In genomic region chr6:100483084-100483810, GRCm38 (mm10) we compare ENCODE assay signal across 9 mouse cellular contexts.
A peak's percentile ranks its signal among the peaks of the same experiment; 100 is the strongest.
DNase-seq lines count a peak whose midpoint lies in the region; ATAC-seq and TF ChIP-seq lines count a peak whose summit lies in the region.
"Had no signal": no experiment of that assay in that cellular context is flagged by ENCODE, and none has a peak within 500 bp of the region (broad histone marks: within the 10 kb centered on the region; RNA-seq: fewer than 3 reads in every experiment).

No protein-coding gene starts in this region.

- H3K27ac ChIP-seq in heart, embryonic 11.5 days (ENCODE audit: low read depth, low read length), result no peak overlapping the region
- no peak overlapping the region for H3K27ac ChIP-seq in CH12.LX (ENCODE audit: insufficient read depth, low read depth)
- peak overlapping the region; percentile 51; the same call in 1 of the 2 replicates for H3K27ac ChIP-seq in embryonic facial prominence, embryonic 10.5 days (replicated peaks)
- H3K27ac ChIP-seq in limb, embryonic 14.5 days (replicated peaks; ENCODE audit: low read depth, low read length), result no peak overlapping the region

- dilution Hi-C loops in CH12.LX (cut with MboI; ENCODE audit: extremely low pct_ligation_motif_present, extremely low pct_unique_long_range_greater_than_20kb, low sequenced_read_pairs), result no loop called here

- peak overlapping the region; percentile 15; the same call in 1 of the 2 replicates for H3K4me3 ChIP-seq in heart, embryonic 11.5 days (ENCODE audit: low read depth, low read length)
- H3K4me3 ChIP-seq in CH12.LX (replicated peaks in 1 of 3; ENCODE audit: low read depth in 2 of 3, low read length in 2 of 3, poor library complexity in 1 of 3), result no peak overlapping the region
- H3K4me3 ChIP-seq in embryonic facial prominence, embryonic 10.5 days, result 0 out of 2 replicates have a peak overlapping the region, but pooled peaks have one; percentile 6
- H3K4me3 ChIP-seq in limb, embryonic 14.5 days (replicated peaks; ENCODE audit: low read length), result no peak overlapping the region

- WGBS in heart, embryonic 11.5 days (ENCODE audit: insufficient replicate concordance), result 2% methylated on average over 14 of the region's 14 CpGs
- WGBS in embryonic facial prominence, embryonic 10.5 days, result 14% methylated on average over 14 of the region's 14 CpGs
- WGBS in limb, embryonic 14.5 days, result 3% methylated on average over 14 of the region's 14 CpGs

- TF ChIP-seq RAD21 in CH12.LX (IDR thresholded peaks at IDR 0.05; ENCODE audit: low read depth, low read length), result no peak

- TF ChIP-seq EP300 in CH12.LX (IDR thresholded peaks at IDR 0.05; ENCODE audit: low read length), result peak; percentile 67

- no peak overlapping the region for H3K9ac ChIP-seq in heart, embryonic 11.5 days (ENCODE audit: low read depth, low read length)
- H3K9ac ChIP-seq in CH12.LX (ENCODE audit: insufficient read depth, low read depth), result no peak overlapping the region
- no peak overlapping the region for H3K9ac ChIP-seq in limb, embryonic 14.5 days (ENCODE audit: low read depth, low read length, severe bottlenecking)

- peaks cover 4% of the 10 kb centered on the region for H3K9me3 ChIP-seq in heart, embryonic 11.5 days (replicated peaks; ENCODE audit: control insufficient read depth, low read length)
- peaks cover 11% of the 10 kb centered on the region for H3K9me3 ChIP-seq in CH12.LX (replicated peaks; ENCODE audit: low read length)
- H3K9me3 ChIP-seq in embryonic facial prominence, embryonic 10.5 days, result peaks cover 15% of the 10 kb centered on the region; the same call in 1 of the 2 replicates
- H3K9me3 ChIP-seq in limb, embryonic 14.5 days (ENCODE audit: control insufficient read depth, low read length), result peaks cover 11% of the 10 kb centered on the region; the same call in 1 of the 2 replicates

- no peak for ATAC-seq in heart, embryonic 11.5 days (replicated peaks; ENCODE audit: insufficient number of reproducible peaks, low FRiP score, low TSS enrichment)
- 0 out of 2 replicates have a peak, but pooled peaks have one; percentile 47 for ATAC-seq in limb, embryonic 14.5 days (ENCODE audit: low FRiP score, low read depth)

- TF ChIP-seq POLR2A in CH12.LX (IDR thresholded peaks at IDR 0.05; ENCODE audit: low read depth, low read length), result no peak
- no peak for TF ChIP-seq POLR2A in limb, embryonic 14.5 days (IDR thresholded peaks at IDR 0.05; ENCODE audit: borderline replicate concordance, extremely low read depth, insufficient read depth, insufficient read length)

- no peaks in the 10 kb centered on the region for H3K27me3 ChIP-seq in heart, embryonic 11.5 days (ENCODE audit: control insufficient read depth, insufficient read depth, low read length)
- peaks cover 2% of the 10 kb centered on the region for H3K27me3 ChIP-seq in CH12.LX (replicated peaks)
- H3K27me3 ChIP-seq in embryonic facial prominence, embryonic 10.5 days (replicated peaks; ENCODE audit: low read depth, poor library complexity, severe bottlenecking), result peaks cover 45% of the 10 kb centered on the region
- H3K27me3 ChIP-seq in limb, embryonic 14.5 days (ENCODE audit: control insufficient read depth, insufficient read depth, low read length), result no peaks in the 10 kb centered on the region

- no peaks in the 10 kb centered on the region for H3K36me3 ChIP-seq in heart, embryonic 11.5 days (ENCODE audit: control insufficient read depth, insufficient read depth, low read length)
- H3K36me3 ChIP-seq in CH12.LX (replicated peaks in 1 of 2; ENCODE audit: control insufficient read depth in 1 of 2, insufficient read depth in 1 of 2, low read length in 1 of 2), result no peaks in the 10 kb centered on the region
- H3K36me3 ChIP-seq in embryonic facial prominence, embryonic 10.5 days (replicated peaks), result no peaks in the 10 kb centered on the region
- H3K36me3 ChIP-seq in limb, embryonic 14.5 days (ENCODE audit: control insufficient read depth, insufficient read depth, low read length), result no peaks in the 10 kb centered on the region
- H3K36me3 ChIP-seq: G1E had no signal

- no peak for TF ChIP-seq CTCF in CH12.LX (conservative IDR thresholded peaks at IDR 0.05 in 1 of 2, IDR thresholded peaks at IDR 0.05 in 1 of 2; ENCODE audit: low read depth in 2 of 2, low read length in 2 of 2)

- peaks cover 29% of the 10 kb centered on the region for H3K4me1 ChIP-seq in heart, embryonic 11.5 days (ENCODE audit: control insufficient read depth, insufficient read depth, low read length)
- H3K4me1 ChIP-seq in CH12.LX (ENCODE audit: control insufficient read depth in 1 of 2, insufficient read depth in 2 of 2), result peaks cover 36 to 55% of the 10 kb centered on the region in 2 experiments
- H3K4me1 ChIP-seq in embryonic facial prominence, embryonic 10.5 days, result peaks cover 27% of the 10 kb centered on the region
- peaks cover 13% of the 10 kb centered on the region for H3K4me1 ChIP-seq in limb, embryonic 14.5 days (ENCODE audit: control insufficient read depth, insufficient read depth, low read length)

- H3K79me2 ChIP-seq in CH12.LX (replicated peaks; ENCODE audit: control insufficient read depth, extremely low read depth, insufficient read depth, poor library complexity, severe bottlenecking), result no peaks in the 10 kb centered on the region

- peak overlapping the region; percentile 57 for H3K4me2 ChIP-seq in heart, embryonic 11.5 days
- H3K4me2 ChIP-seq in CH12.LX (ENCODE audit: insufficient read depth, low read depth, poor library complexity, severe bottlenecking), result peak overlapping the region; percentile 68
- H3K4me2 ChIP-seq in limb, embryonic 14.5 days (replicated peaks; ENCODE audit: low read depth, low read length, severe bottlenecking), result no peak overlapping the region; the same call in 1 of the 2 replicates

- in situ Hi-C loops in CH12.LX (cut with MboI; ENCODE audit: low pct_ligation_motif_present, low pct_unique_long_range_greater_than_20kb, low sequenced_read_pairs), result no loop called here

- intact Hi-C loops in heart, postnatal 36 days (cut with DNase I), result no loop called here

- no peak for DNase-seq in heart, postnatal 36 days
- DNase-seq in CH12.LX (ENCODE audit: extremely low read depth), result peak; percentile 49
- DNase-seq in embryonic facial prominence, embryonic 10.5 days (ENCODE audit: low spot score), result peak; percentile 34
- DNase-seq in limb, embryonic 14.5 days (ENCODE audit: low spot score), result peak; percentile 59
- no peak for DNase-seq in c-Kit-positive CD71-positive TER-119-positive erythroid progenitor cells, embryonic 14.5 days (ENCODE audit: low spot score)
- DNase-seq in layer of hippocampus, adult 9-10 months (ENCODE audit: low spot score), result no peak
- DNase-seq in spleen, postnatal 4 days (ENCODE audit: low spot score in 2 of 2), result no peak

TF ChIP-seq in CH12.LX, 34 proteins besides CTCF, POLR2A, EP300 and RAD21 (continues in another document):
- TF ChIP-seq ETS1 (conservative IDR thresholded peaks at IDR 0.05; ENCODE audit: low read depth, low read length) (peak; percentile 73), ZKSCAN1 (IDR thresholded peaks at IDR 0.05; ENCODE audit: borderline replicate concordance, low read depth, low read length) (no peak), IRF4 (IDR thresholded peaks at IDR 0.05; ENCODE audit: low read depth, low read length) (peak; percentile 45; the same call in 1 of the 2 replicates), GABPA (IDR thresholded peaks at IDR 0.05; ENCODE audit: insufficient replicate concordance, low read depth, low read length) (no peak), CHD1 (IDR thresholded peaks at IDR 0.05; ENCODE audit: low read depth, low read length) (no peak), CHD2 (IDR thresholded peaks at IDR 0.05; ENCODE audit: low read length) (no peak), SIN3A (IDR thresholded peaks at IDR 0.05; ENCODE audit: low read length) (peak; percentile 76), ZNF384 (IDR thresholded peaks at IDR 0.05; ENCODE audit: low read depth, low read length) (peak; percentile 97), USF2 (conservative IDR thresholded peaks at IDR 0.05; ENCODE audit: low read depth, low read length) (no peak), TBP (conservative IDR thresholded peaks at IDR 0.05; ENCODE audit: low read depth, low read length) (no peak), MAX (IDR thresholded peaks at IDR 0.05; ENCODE audit: low read length) (no peak), MAZ (IDR thresholded peaks at IDR 0.05; ENCODE audit: low read depth, low read length) (no peak), RCOR1 (conservative IDR thresholded peaks at IDR 0.05; ENCODE audit: low read depth, low read length) (no peak), HCFC1 (IDR thresholded peaks at IDR 0.05; ENCODE audit: low read depth, low read length) (no peak), SMC3 (IDR thresholded peaks at IDR 0.05; ENCODE audit: low read depth, low read length) (no peak), JUND (conservative IDR thresholded peaks at IDR 0.05; ENCODE audit: low read depth, low read length) (no peak), BHLHE40 (IDR thresholded peaks at IDR 0.05; ENCODE audit: low read depth, low read length) (no peak), ELF1 (IDR thresholded peaks at IDR 0.05; ENCODE audit: low read depth, low read length) (no peak), PAX5 (IDR thresholded peaks at IDR 0.05; ENCODE audit: low read length) (no peak), JUN (IDR thresholded peaks at IDR 0.05; ENCODE audit: insufficient read depth, low read depth, low read length) (no peak), MYC (IDR thresholded peaks at IDR 0.05; ENCODE audit: low read depth, low read length) (no peak), NRF1 (IDR thresholded peaks at IDR 0.05; ENCODE audit: low read depth, low read length) (no peak), POLR2AphosphoS2 (IDR thresholded peaks at IDR 0.05; ENCODE audit: low read depth, low read length) (no peak), MAFK (IDR thresholded peaks at IDR 0.05; ENCODE audit: insufficient replicate concordance, low read length) (no peak), KAT2A (IDR thresholded peaks at IDR 0.05; ENCODE audit: insufficient replicate concordance, low read length) (no peak), UBTF (IDR thresholded peaks at IDR 0.05; ENCODE audit: low read depth, low read length) (no peak), ZC3H11A (IDR thresholded peaks at IDR 0.05; ENCODE audit: low read depth, low read length) (no peak), TCF12 (IDR thresholded peaks at IDR 0.05; ENCODE audit: low read depth, low read length) (peak; percentile 62; the same call in 1 of the 2 replicates), E2F4 (IDR thresholded peaks at IDR 0.05; ENCODE audit: insufficient replicate concordance, low read depth, low read length) (no peak), ZMIZ1 (IDR thresholded peaks at IDR 0.05; ENCODE audit: low read depth, low read length) (no peak), NELFE (IDR thresholded peaks at IDR 0.05; ENCODE audit: low read depth, low read length) (no peak), MEF2A (IDR thresholded peaks at IDR 0.05; ENCODE audit: borderline replicate concordance, low read depth, low read length) (0 out of 2 replicates have a peak, but pooled peaks have one; percentile 9), MXI1 (IDR thresholded peaks at IDR 0.05; ENCODE audit: low read depth, low read length) (no peak)

Comparison
In these comparisons a context has a peak if more than half of its experiments do, and no peak if none do; other contexts are left out.
1. H3K4me3 ChIP-seq: peak in heart, embryonic 11.5 days (single experiment) and embryonic facial prominence, embryonic 10.5 days (single experiment); none in CH12.LX (0 of 3) and limb, embryonic 14.5 days (single experiment).
2. DNase-seq: peak in CH12.LX (single experiment), embryonic facial prominence, embryonic 10.5 days (single experiment) and limb, embryonic 14.5 days (single experiment); none in heart, postnatal 36 days (0 of 2), c-Kit-positive CD71-positive TER-119-positive erythroid progenitor cells, embryonic 14.5 days (single experiment), layer of hippocampus, adult 9-10 months (single experiment) and spleen, postnatal 4 days (0 of 2).